Mouse (Mus musculus) lung, adult 2 months (tissue): ENCODE measurements around the gene Dnase1l2.

ENCODE experiments used
- CTCF ChIP-seq: fragments of 200-500 bp; IDR thresholded peaks from 2 replicates; pipeline ENCODE4 v1.5.1; 2011; ENCODE audit warnings: mild to moderate bottlenecking, low read length, control low read depth; ENCODE audit not compliant: insufficient read depth
- POLR2A ChIP-seq: fragments of 200-500 bp; IDR thresholded peaks from 2 replicates; pipeline ENCODE4 v1.6.1; 2011; ENCODE audit warnings: low read depth, mild to moderate bottlenecking, control low read depth, low read length, borderline replicate concordance; ENCODE audit errors: extremely low read depth

- peak; percentile 90; the same call in 1 of the 2 replicates for TF ChIP-seq POLR2A
- TF ChIP-seq CTCF, result no peak
Measured at GRCm38 (mm10) chr17:24454756-24455522, 12.0 kb upstream of the Dnase1l2 start.
